Mouse (Mus musculus) thymus, postnatal 10 days (tissue): ENCODE results near the gene Gm4312.
"Not testable (repeated sequence)": the region's sequence is repeated elsewhere in the genome, so short reads cannot be mapped to it uniquely, and the experiment has no call there.

Source experiments
- DNase-seq, 2 experiments: peaks; one replicate each; pipeline ENCODE4 v3.0.0; 2021; ENCODE audit warnings: low spot score in 2 of 2

Gm4312 gene

GRCm38 (mm10) chr10:100382460-100382859 is at the start of gene Gm4312:
Gm4312 (minus strand) TSS chr10:100382560.
- not testable (repeated sequence) for DNase-seq

GRCm38 (mm10) chr10:100427592-100427991 is 45.2 kb upstream of the Gm4312 start:
- no peak for DNase-seq

GRCm38 (mm10) chr10:100415566-100415965 is 33.2 kb upstream of the Gm4312 start:
- DNase-seq, result no peak

GRCm38 (mm10) chr10:100402301-100402700 is 19.9 kb upstream of the Gm4312 start:
- not testable (repeated sequence) for DNase-seq

- DNase-seq, result not testable (repeated sequence)
These were observed 21.3 kb downstream of the Gm4312 start, which contains the start of gene Gm4307 for GRCm38 (mm10) chr10:100361038-100361437. Gm4307 (plus strand) TSS chr10:100361338.

- peak in 1 of 2 experiments; percentile 11 for DNase-seq
These were observed 25.5 kb downstream of the Gm4312 start for GRCm38 (mm10) chr10:100356841-100357240.

GRCm38 (mm10) chr10:100350793-100351192 is 31.6 kb downstream of the Gm4312 start, which contains the start of gene Gm4305:
Gm4305 (plus strand) TSS chr10:100351093.
- not testable (repeated sequence) for DNase-seq

GRCm38 (mm10) chr10:100345672-100346071 is 36.7 kb downstream of the Gm4312 start, which contains the start of gene Gm4303:
Gm4303 (plus strand) TSS chr10:100345972.
- DNase-seq, result not testable (repeated sequence)

GRCm38 (mm10) chr10:100340536-100340935 is 41.8 kb downstream of the Gm4312 start, which contains the start of gene Gm4302:
Gm4302 (plus strand) TSS chr10:100340836.
- not testable (repeated sequence) for DNase-seq

GRCm38 (mm10) chr10:100335376-100335775 is 47.0 kb downstream of the Gm4312 start, which contains the start of gene Gm4301:
Gm4301 (plus strand) TSS chr10:100335676.
- DNase-seq, result not testable (repeated sequence)
